Mouse (Mus musculus): ENCODE results near the gene Tcf3.
A peak's percentile ranks its signal among the peaks of the same experiment; 100 is the strongest.

Tcf3 gene

GRCm38 (mm10) chr10:80433513-80434232 lies at the start of gene Tcf3:
Tcf3 (minus strand) TSS chr10:80433647.
- DNase-seq (ENCODE audit: low spot score), result peak; percentile 98

GRCm38 (mm10) chr10:80481002-80481401 lies 47.6 kb upstream of the Tcf3 start:
- DNase-seq (ENCODE audit: low spot score), result no peak

DNA sequence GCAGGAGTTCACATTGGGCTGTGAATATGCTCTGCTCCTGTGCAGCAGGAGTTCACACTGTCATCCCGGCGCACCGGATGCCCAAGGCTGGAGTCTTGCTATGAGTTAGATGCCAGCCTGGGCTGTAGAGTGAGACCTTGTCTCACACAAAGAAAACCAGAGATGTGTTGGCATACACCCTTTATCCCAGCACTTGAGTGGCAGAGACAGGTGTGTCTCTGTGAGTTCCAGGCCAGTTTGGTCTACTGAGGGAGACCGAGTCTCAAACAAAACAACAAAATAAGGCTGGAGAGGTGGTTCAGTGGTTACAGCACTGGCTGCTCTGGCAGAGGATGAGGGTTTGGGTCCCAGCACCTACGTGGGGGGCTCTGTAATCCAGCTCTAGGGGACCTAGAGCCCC lies 45.1 kb upstream of the Tcf3 start:
- no peak for DNase-seq (ENCODE audit: low spot score)

DNA sequence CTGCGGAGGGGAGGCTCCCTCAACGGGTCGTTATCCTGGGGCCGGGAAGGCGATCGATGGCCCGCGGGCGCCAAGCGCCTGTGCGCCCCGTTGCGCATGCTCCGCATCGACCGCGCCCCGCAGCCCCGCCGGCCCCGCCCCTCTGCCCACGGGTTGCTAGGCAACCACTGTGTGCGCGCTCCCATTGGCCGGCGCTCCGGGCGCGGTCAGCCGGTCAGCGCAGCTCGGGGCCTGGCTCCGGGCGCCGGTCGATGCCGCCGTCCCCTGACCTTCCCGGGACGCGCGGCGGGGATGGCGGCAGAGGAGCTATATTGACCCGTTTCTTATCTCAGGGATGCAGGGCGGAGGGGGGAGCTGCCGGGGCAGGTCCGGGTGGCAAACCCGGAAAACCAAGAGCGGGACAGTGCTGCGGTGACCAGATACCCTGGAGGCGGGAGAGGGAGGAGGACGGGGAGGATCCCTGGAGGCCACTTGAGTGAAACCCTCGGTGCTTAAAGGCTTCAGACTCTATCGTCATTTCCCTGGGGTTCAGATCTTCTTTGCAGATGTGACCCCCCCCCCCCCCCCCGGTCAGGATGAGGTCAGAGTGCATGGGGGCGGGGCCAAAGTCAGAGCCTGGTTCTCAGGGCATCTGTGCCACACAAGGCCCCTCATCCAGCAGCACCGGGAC lies 42.0 kb upstream of the Tcf3 start:
- DNase-seq (ENCODE audit: low spot score), result peak; percentile 30

- no peak for DNase-seq (ENCODE audit: low spot score)
These were observed 31.6 kb upstream of the Tcf3 start for GRCm38 (mm10) chr10:80465066-80465465.

DNA sequence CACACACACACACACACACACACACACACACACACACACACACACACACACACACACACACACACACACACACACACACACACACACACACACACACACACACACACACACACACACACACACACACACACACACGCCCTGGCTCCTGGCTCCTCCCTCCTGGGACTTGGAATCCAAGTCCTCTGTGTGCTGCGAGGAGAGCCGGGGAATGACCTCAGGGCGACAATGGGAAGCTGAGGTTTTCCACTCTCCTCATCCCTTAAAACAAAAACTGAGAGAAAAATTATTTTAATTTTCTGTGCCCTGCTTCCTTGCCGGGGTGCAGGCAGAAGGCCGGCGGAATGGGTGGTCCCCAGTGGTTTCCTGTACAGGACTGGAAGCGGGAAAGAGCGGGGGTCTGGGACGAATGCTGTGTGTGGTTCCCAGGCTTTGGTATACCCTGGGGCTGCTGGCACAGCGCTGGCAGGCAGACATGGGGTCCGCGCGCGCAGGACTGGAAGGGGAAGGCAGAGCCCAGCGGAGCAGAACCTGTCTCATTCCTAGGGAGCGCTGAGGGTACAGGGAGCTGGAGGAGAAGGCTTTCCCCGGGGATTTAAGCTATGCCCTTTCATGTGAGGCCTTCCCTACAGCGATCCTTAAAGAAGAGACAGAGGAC lies 31.1 kb upstream of the Tcf3 start:
- DNase-seq (ENCODE audit: low spot score), result no peak

DNA sequence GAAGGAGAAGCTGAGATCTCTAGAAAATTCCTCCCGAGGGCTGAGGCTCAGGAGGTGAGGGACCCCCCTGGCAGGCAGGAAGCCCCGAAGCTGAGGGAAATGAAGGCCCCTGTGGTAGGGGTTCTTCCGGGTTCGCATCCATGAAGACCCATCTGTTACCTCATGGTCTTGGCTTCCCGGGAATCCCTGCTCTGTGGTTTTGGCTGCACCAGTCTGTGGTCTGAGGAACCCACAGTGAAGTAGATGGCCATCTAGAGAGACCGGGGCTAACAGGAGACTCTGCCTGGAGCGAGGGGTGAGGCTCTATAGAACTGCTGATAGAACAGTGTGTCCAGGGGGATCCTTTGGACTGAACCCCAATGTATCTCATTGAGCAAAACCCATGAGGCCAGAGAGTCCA lies 27.9 kb upstream of the Tcf3 start:
- DNase-seq (ENCODE audit: low spot score), result no peak

DNA sequence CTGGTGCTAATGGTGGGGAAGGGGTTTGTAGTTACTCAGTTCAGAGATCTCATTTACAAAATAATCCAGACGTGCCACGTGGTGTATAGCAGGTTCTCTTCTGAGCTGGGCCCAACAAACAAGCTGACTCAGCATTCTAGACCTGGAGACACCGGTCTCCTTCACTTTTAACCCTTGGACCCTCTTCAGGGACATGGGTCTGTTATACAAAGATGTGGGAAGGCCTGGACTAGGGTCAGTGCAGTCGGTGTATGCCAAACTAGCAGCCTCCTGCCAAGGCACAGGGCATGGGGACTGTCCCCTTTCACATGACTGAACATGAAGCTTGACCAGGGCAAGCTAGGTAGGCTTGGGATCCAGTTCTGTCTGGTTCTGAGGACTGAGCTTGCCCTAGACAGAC lies 26.9 kb upstream of the Tcf3 start:
- DNase-seq (ENCODE audit: low spot score), result no peak

GRCm38 (mm10) chr10:80459671-80460070 lies 26.2 kb upstream of the Tcf3 start:
- DNase-seq (ENCODE audit: low spot score), result no peak

DNA sequence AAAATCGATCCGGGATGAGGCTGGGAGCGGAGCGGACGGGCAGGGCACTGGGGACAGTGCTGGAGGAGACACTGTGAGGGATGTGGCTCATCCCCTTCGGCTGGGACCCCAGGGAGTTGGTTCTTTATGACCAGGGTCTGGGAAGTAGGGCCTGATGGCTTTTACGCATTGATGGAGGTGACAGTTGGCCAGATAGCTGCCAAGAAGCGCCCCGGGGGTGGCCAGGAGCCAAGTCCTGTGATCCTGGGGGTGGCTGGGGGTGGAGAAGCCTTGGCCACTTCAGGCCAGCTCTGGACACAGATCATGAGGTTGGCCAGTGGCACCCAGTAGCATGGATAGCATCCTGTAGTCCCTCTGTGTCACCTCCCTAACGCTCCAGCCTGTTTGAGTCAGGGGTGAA lies 25.8 kb upstream of the Tcf3 start:
- no peak for DNase-seq (ENCODE audit: low spot score)

GRCm38 (mm10) chr10:80455697-80456096 lies 22.2 kb upstream of the Tcf3 start:
- no peak for DNase-seq (ENCODE audit: low spot score)

GRCm38 (mm10) chr10:80454781-80455180 lies 21.3 kb upstream of the Tcf3 start:
- no peak for DNase-seq (ENCODE audit: low spot score)

- no peak for DNase-seq (ENCODE audit: low spot score)
These were observed 20.2 kb upstream of the Tcf3 start for GRCm38 (mm10) chr10:80453601-80454000.

DNA sequence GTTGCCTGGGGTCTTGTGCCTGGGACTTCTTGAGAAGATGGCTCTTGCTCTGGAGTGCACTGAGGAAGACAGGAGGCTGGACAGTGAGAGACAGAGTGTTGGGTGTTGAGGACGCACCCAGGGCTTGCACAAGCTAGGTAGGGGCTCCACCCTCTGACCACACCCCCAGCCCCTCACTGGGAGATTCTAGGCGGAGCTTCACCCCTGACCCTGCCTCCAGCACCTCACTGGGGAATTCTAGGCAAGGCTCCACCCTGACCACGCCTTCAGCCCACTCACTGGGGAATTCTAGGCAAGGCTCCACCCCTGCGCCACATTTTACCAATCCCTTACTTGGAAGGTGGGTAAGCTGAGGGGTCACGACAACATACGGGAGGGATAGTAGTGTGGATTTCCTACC lies 17.2 kb upstream of the Tcf3 start:
- no peak for DNase-seq (ENCODE audit: low spot score)

GRCm38 (mm10) chr10:80445898-80446601 lies 12.6 kb upstream of the Tcf3 start:
- DNase-seq (ENCODE audit: low spot score), result no peak

DNA sequence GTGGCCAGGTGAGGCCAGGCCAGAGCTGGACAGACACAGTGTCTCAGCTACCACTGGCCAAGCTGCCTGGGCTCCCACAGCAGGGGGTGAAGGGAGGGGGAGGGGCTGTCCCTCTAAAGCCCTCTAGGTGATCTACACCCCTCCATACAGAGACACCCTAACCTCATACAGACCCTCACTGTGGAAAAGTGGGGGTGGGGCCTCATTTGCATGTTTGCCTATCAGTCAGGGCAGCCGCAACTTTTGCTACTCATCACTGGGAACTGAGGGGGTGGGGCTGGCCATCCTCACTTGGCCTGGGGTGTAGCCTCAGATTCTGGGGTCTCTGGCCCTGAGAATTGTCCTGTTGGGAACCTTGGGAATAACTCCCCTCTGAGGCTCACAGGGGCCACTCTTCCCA lies 11.6 kb upstream of the Tcf3 start:
- DNase-seq (ENCODE audit: low spot score), result no peak

- DNase-seq (ENCODE audit: low spot score), result no peak
These were observed 11.0 kb upstream of the Tcf3 start for GRCm38 (mm10) chr10:80444339-80445045.

DNA sequence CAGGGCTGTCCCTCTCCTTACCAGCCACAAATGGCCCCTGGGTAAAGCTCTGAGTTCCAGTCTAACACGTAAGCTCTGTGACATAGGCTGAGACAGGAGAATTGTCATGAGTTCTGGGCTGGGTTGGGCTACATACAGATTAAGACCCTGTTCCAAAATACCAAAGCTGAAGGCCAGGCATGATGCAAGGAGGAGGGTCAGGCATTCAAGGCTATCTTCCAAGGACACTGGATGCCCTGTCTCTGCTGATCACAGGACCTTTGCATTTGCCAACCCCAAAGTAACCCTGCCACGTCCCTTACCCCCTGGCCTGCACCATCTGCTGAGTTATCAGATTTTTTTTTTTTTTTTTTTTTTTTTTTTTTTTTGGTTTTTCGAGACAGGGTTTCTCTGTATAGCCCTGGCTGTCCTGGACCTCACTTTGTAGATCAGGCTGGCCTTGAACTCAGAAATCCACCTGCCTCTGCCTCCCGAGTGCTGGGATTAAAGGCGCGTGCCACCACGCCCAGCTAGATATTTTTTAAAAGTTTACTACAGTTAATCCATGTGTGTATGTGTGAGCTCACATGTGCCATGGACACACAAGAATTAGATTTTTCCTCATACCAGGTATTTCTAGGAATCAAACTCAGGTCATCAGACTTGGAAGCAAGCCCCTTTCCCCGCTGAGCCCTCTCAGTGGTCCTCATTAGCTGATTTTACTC lies 10.3 kb upstream of the Tcf3 start:
- no peak for DNase-seq (ENCODE audit: low spot score)

GRCm38 (mm10) chr10:80442989-80443388 lies 9.5 kb upstream of the Tcf3 start:
- DNase-seq (ENCODE audit: low spot score), result no peak

DNA sequence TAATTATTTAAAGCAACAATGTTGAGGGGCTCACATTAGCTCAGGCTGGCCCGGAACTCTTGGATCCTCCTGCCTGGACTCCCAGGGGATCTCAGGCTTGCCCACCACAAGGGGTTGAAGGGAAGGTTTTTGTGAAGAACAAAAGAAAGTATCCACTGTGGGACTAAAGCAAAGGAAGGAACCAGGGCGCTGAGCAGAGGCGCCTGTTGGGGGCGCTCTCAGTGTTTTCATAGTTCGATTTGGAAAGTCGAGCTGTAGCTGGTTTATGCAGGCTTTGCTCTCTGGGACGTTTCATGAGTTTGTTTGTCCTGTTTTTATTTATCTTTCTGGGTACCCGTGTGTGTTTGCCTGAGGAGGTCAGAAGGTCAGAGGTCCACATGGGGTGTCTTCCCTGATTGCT lies 8.2 kb upstream of the Tcf3 start:
- DNase-seq (ENCODE audit: low spot score), result no peak

GRCm38 (mm10) chr10:80440031-80440430 lies 6.6 kb upstream of the Tcf3 start:
- DNase-seq (ENCODE audit: low spot score), result no peak

All from layer of hippocampus, adult 9-10 months (tissue).